Mouse (Mus musculus): ENCODE results near the gene Cbr4. TPM values are rescaled to one million over a fixed set of nuclear protein-coding genes. Genes with fewer than 3 reads are reported as not detected.

The Cbr4 gene
- total RNA-seq, 4 experiments from 2014 or later, result 24.7 to 29.7 (median 26.5) TPM

DNA sequence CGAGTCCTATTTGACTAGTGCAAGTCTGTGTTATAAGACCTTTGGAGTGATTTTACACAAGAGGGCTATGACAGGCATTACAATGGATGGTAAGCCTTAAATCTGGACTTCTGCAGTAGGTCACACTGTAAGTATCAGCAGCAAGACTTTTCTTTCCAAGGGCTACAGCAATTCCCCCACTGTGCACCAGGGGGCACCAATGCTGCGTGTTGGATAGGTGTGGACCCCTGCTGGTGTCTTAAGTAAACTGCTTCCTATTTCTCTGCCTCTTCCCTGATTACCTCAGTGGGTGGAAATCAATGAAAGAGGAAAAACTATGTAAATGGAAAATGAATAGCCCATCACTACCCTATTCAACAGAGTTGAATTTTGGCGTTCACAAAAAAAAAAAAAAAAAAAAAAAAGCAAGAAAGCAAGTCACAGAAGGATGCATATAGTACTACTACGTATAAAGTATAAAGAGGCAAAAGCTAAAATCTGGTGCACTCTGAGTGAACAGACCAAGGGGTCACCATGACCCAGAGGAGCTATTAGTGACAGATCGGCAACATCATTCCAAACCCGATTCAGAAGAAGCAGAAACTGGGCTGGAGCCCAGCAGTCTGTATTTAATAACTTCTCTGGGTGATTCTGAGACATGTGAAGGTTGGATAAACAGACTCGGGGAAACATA lies 52.4 kb downstream of the Cbr4 start:
- DNase-seq (ENCODE audit: low spot score in 2 of 2), result peak; percentile 51 to 90

DNA sequence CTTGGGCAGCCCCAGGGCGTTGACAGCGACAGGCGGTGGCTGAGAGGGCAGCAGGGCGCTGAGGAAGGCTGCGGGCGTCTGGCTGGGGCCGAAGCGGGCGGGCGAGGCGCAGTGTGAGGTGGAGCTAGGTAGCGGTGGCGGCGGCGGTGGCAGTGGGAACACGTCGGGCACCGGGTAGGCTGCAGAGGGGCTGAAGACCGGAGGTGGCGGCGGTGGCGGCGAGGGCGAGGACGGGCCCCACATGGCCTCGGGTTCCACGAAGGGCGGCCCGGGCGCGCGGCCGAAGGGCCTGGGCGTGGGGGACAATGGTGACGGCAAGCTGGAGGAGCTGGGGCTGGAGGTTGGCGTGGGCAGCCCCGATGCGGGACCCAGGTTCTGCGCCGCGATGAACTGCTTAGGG lies 62.1 kb downstream of the Cbr4 start:
- DNase-seq (ENCODE audit: low spot score in 2 of 2), result no peak

DNA sequence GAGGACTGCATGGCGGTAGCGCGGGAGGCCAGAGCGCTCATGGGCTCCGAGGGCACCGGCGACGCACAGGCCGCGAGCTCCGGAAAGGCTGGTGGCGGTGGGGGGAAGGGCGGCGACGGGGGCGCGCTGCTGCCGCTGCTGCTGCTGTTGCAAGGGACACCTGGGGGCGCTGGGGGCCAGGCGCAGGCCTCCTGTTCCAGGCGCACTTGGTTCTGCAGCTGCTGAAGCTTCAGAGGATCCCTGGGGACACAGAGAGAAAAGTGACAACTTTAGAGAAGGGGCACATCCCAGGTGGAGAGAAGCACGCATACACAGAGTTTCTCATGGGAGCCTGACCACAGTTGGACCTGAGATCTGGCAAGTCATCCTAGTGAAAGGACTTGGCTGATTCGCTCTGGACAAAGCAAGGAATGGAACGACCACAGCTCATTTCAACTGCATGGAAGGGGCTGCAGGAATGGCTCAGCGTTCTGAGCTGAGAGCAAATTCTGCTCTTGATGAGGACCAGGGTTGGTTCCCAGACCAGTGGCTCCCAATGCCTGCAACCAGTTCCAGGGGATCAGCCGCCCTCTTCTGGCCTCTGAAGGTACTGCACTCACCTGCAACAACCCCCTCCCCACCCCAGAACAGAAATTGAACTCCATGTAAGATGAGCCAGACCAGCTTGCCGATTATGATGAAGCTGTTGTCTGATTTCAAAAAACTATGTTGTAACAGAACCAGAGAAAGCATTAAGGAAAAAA lies 62.6 kb downstream of the Cbr4 start:
- DNase-seq (ENCODE audit: low spot score in 2 of 2), result no peak

DNA sequence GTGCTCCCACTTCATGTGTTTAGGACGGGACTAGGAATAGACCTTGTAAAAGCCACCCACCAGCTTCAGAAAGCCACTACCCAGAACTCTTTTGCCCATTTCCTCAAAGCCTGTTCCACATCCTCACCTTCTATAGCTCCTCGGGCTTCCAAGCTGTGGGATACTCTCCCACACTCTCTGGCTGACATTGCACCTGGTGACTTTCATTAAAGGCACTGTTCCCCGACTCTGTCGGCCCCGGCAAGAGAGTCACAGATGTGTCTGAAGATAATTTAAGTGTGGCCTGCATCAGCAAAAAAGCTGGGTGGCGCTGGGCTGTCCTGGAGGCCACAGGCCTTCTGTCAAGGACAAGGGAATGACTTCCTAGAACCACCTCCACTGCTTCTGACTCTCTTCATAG lies 64.7 kb downstream of the Cbr4 start:
- no peak for DNase-seq (ENCODE audit: low spot score in 2 of 2)

DNA sequence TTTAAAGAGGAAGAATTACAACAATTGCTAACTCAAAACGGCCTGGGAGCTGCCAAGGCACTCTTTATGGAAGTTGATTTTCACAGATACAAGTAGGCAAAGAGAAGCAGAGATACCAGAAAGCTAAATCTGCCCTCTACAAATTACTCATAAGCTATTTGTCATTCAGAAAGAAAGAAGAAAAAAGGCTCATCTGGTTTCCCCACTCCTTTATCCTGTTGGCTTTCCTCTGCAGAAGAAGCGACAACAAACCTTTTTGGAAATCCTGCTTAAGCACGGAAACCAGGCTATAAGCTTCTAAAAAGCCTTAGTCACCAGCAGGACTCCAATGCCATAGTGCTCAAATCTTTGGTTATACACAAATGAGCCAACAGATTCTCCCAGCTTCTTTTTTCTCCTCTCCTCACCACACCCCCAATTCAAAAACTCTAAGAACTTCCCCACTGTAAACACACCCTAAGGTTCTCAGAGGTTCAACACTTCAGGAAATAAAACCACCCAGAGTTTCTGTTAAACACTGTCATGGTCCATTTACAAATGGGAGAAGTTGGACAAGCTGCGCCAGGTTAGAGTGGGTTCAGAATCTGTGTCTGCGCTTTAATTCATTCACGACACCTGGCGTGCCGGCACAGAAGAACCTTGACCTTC lies 65.3 kb downstream of the Cbr4 start:
- no peak for DNase-seq (ENCODE audit: low spot score in 2 of 2)

DNA sequence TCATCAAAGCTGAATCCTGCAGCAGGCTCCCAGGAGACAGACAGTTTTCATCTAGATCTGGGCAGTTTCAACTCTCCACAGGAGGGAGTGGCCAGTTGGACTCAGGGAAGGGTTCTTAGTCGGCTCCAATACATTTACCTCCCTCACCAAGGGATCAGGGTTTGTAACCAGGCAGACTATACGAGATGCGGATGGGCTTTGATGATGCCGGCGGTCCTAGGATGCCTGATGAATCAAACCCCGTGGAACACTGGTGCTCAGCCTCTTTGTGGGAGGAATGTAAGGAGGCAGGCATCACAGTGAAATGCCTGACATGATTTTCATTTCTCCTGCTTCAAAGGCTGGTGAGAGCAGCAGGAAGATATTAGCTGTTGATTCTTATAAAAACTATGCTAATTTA lies 67.8 kb downstream of the Cbr4 start:
- DNase-seq (ENCODE audit: low spot score in 2 of 2), result no peak

DNA sequence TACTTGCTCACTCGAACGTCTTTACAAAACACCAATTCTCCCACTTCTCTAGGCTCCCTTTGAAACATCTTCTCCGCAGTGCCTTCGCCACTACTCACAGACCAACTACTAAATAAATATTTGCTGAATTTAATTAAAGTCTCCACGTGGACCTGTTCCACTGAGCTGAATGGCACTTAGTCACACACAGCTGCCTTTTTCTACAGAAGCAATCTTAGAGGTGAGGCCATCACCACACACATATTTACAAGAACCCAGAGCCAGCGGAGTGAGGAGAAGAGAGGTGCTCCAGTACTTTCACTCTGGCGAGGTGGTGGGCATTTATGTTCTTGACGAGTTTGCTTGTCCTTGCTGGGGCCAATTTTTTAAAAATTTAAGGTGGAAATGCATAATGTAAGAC lies 68.7 kb downstream of the Cbr4 start:
- DNase-seq (ENCODE audit: low spot score in 2 of 2), result no peak

Data from left cerebral cortex, adult 8-10 months (tissue).